Mouse (Mus musculus) liver, postnatal 0 days (tissue): ENCODE measurements at regions not wholly inside any gene's neighbourhood (a gene's known extent, or its start where the extent isn't known, plus 50 kb on each side); places are given as distances from the start of the nearest gene placed in this dataset.

Experiments
- CTCF ChIP-seq: sonication (generic); IDR thresholded peaks from 2 replicates; pipeline ENCODE4 v1.5.1; 2016; ENCODE audit warnings: antibody characterized with exemption, low read depth
- EP300 ChIP-seq: IDR thresholded peaks from 2 replicates; pipeline ENCODE4 v1.6.1; 2016; ENCODE audit warnings: antibody characterized with exemption, low read depth, mild to moderate bottlenecking

- TF ChIP-seq EP300 (no peak), CTCF (no peak)
Measured at GRCm38 (mm10) chr10:83884553-83884952, 161.9 kb downstream of the 1500009L16Rik start.
